Mouse (Mus musculus) midbrain, embryonic 14.5 days (tissue): Measurements from ENCODE around the gene Map1a. TPM values are rescaled to one million over a fixed set of nuclear protein-coding genes. Genes with fewer than 3 reads are reported as not detected.

Experiments
- ATAC-seq: fragments of 200-750 bp; cut with Nextera tagmentation; 2 replicates; pipeline ENCODE4 v1.8.0; 2017; ENCODE audit warnings: moderate number of reproducible peaks, moderate library complexity; ENCODE audit not compliant: low FRiP score, low TSS enrichment
- DNase-seq: peaks from one replicate; pipeline ENCODE4 v3.0.0-alpha.2; 2015
- H3K27ac ChIP-seq: fragments of 300-500 bp; sonication (generic); replicated peaks from 2 replicates; pipeline ENCODE4 v1.5.1; 2014; ENCODE audit warnings: mild to moderate bottlenecking, low read depth, low read length, moderate library complexity
- H3K27me3 ChIP-seq: fragments of 300-500 bp; sonication (generic); 2 replicates; pipeline ENCODE4 v1.6.1; 2014; ENCODE audit warnings: low read length, control low read depth, mixed read lengths; ENCODE audit not compliant: control insufficient read depth, insufficient read depth
- H3K36me3 ChIP-seq: fragments of 300-500 bp; sonication (generic); 2 replicates; pipeline ENCODE4 v1.6.1; 2014; ENCODE audit warnings: low read length, control low read depth; ENCODE audit not compliant: control insufficient read depth, insufficient read depth
- H3K4me1 ChIP-seq: fragments of 300-500 bp; sonication (generic); 2 replicates; pipeline ENCODE4 v1.6.1; 2014; ENCODE audit warnings: mild to moderate bottlenecking, antibody characterized with exemption, low read length, control low read depth; ENCODE audit not compliant: control insufficient read depth, insufficient read depth
- H3K4me2 ChIP-seq: fragments of 300-500 bp; sonication (generic); 2 replicates; pipeline ENCODE4 v1.6.1; 2014; ENCODE audit warnings: mild to moderate bottlenecking, low read length, moderate library complexity
- H3K4me3 ChIP-seq: fragments of 300-500 bp; sonication (generic); replicated peaks from 2 replicates; pipeline ENCODE4 v1.5.1; 2014; ENCODE audit warnings: low read depth, low read length
- H3K9ac ChIP-seq: fragments of 300-500 bp; sonication (generic); replicated peaks from 2 replicates; pipeline ENCODE4 v1.6.1; 2014; ENCODE audit warnings: mild to moderate bottlenecking, low read length, moderate library complexity
- H3K9me3 ChIP-seq: fragments of 300-500 bp; sonication (generic); 2 replicates; pipeline ENCODE4 v1.6.1; 2016; ENCODE audit warnings: low read length, control low read depth, mixed read lengths; ENCODE audit not compliant: control insufficient read depth
- WGBS: fragments of 180-500 bp; shearing (Covaris S2); extraction: QIAGEN DNeasy Blood & Tissue Kit; methylation state at CpG from one replicate; pipeline ENCODE4 v1.1.7; 2014; 5-methylcytosine and 5-hydroxymethylcytosine counted together
- polyA plus RNA-seq: library from polyadenylated mRNA; unstranded; fragments of >200 nt; fragmentation: Nextera tagmentation; extraction: Ambion mirVana; gene quantifications from 2 replicates; pipeline ENCODE4 v1.2.1, GENCODE M21; 2014

Map1a gene
- polyA plus RNA-seq, 1 experiment from 2014 or later = 25.7 TPM

DNA sequence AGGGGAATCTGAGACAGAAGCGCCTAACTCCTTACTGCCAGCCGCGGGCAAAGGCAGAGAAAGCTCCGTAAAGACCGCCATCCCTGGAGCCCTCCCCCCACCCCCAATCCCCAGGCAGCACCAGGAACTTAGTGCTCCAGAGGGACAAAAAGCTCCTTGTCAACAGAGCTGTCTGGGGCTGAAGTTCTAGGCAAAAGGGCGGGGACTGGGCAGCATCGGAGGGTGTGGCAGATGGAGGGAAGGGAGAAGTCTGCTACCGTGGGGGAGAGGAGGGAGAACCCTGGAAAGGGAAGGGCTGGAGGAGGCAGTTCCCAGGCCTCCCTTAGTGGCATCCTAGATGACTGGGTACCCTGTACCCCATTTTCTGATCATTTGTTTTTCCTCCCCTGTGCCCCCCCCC lies 8.7 kb downstream of the Map1a start:
- peaks cover 34% of the 10 kb centered on the region for H3K4me1 ChIP-seq
- no peak overlapping the region for H3K4me3 ChIP-seq
- DNase-seq = no peak
- ATAC-seq = no peak
- H3K9ac ChIP-seq = no peak overlapping the region
- peaks cover 42% of the 10 kb centered on the region for H3K36me3 ChIP-seq
- no peak overlapping the region for H3K27ac ChIP-seq
- 3% methylated on average over 8 of the region's 8 CpGs for WGBS
- H3K4me2 ChIP-seq = peak overlapping the region; percentile 89
- H3K9me3 ChIP-seq = no peaks in the 10 kb centered on the region
- no peaks in the 10 kb centered on the region for H3K27me3 ChIP-seq

DNA sequence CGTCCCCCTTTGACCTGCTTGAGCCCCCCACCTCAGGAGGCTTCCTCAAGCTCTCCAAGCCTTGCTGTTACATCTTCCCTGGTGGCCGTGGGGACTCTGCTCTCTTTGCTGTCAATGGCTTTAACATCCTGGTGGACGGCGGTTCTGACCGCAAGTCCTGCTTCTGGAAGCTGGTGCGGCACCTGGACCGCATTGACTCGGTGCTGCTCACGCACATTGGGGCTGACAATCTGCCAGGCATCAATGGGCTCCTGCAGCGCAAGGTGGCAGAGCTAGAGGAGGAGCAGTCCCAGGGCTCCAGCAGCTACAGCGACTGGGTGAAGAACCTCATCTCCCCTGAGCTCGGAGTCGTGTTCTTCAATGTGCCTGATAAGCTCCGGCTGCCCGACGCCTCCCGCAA lies 10.1 kb downstream of the Map1a start:
- Histone ChIP-seq H3K9ac (no peak overlapping the region), H3K4me2 (no peak overlapping the region), H3K9me3 (no peaks in the 10 kb centered on the region), H3K4me3 (no peak overlapping the region), H3K27me3 (no peaks in the 10 kb centered on the region), H3K36me3 (peaks cover 56% of the 10 kb centered on the region), H3K27ac (no peak overlapping the region), H3K4me1 (peaks cover 26% of the 10 kb centered on the region)
- WGBS = 93% methylated on average over 17 of the region's 17 CpGs
- DNase-seq (no peak), ATAC-seq (no peak)

DNA sequence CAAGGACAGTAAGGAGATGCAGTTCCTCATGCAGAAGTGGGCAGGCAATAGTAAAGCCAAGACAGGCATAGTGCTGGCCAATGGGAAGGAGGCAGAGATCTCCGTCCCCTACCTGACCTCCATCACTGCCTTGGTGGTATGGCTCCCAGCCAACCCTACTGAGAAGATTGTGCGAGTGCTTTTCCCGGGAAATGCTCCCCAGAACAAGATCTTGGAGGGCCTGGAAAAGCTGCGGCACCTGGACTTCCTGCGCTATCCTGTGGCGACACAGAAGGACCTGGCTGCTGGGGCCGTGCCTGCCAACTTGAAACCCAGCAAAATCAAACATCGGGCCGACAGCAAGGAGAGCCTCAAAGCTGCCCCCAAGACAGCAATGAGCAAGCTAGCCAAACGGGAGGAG lies 10.6 kb downstream of the Map1a start:
- ATAC-seq = no peak
- no peak overlapping the region for H3K4me3 ChIP-seq
- H3K4me1 ChIP-seq = peaks cover 21% of the 10 kb centered on the region
- no peaks in the 10 kb centered on the region for H3K9me3 ChIP-seq
- H3K27ac ChIP-seq = no peak overlapping the region
- H3K9ac ChIP-seq = no peak overlapping the region
- WGBS = 91% methylated on average over 10 of the region's 10 CpGs
- H3K27me3 ChIP-seq = no peaks in the 10 kb centered on the region
- H3K4me2 ChIP-seq = no peak overlapping the region
- peaks cover 61% of the 10 kb centered on the region for H3K36me3 ChIP-seq
- DNase-seq = no peak

DNA sequence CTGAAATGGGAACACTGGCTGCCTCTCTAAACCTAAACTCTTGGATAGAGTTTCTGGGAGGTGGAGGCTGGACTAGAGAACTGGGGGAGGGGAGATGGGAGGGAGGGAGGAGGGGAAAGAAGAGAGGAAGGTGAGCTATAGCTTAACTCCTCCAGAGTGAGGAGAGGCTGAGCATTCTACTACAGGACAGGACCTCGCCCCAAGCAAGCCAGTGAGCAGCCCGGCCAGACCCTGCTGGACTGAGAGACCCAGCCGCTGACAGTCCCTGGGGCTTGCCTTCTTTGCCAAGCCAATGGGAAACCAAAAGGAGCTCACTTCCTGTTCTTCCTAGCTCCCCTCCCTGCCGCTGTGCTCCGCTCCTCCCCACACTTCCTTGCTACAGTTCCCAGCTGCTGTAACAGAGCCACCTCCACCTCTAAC lies 19.6 kb downstream of the Map1a start:
- Histone ChIP-seq H3K27ac (no peak overlapping the region), H3K36me3 (peaks cover 62% of the 10 kb centered on the region), H3K9me3 (no peaks in the 10 kb centered on the region), H3K27me3 (no peaks in the 10 kb centered on the region), H3K4me1 (no peaks in the 10 kb centered on the region), H3K4me3 (no peak overlapping the region), H3K4me2 (no peak overlapping the region), H3K9ac (no peak overlapping the region)
- 54% methylated on average over 5 of the region's 5 CpGs for WGBS
- ATAC-seq (no peak), DNase-seq (no peak)

DNA sequence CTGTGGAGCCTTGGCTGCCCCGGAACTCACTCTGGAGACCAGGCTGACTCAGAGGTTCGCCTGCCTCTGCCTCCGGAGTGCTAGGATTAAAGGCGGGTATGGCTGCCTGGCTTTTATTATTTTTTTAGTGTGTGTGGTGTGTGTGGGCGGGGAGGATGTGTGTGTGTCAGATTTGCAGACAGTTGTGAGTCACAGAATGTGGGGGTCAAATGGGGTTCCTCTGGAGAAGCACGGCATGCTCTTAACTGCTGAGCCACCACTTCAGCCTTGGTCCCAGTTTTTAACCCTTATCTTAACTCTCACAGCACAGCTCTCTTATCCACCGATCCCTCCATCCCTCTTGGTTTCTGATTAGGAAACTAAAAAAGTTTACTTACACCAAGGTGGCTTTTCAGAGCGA lies 26.9 kb downstream of the Map1a start:
- Histone ChIP-seq H3K36me3 (peaks cover 29% of the 10 kb centered on the region), H3K4me1 (no peaks in the 10 kb centered on the region), H3K4me3 (no peak overlapping the region), H3K27me3 (no peaks in the 10 kb centered on the region), H3K4me2 (no peak overlapping the region), H3K9ac (no peak overlapping the region), H3K9me3 (no peaks in the 10 kb centered on the region), H3K27ac (no peak overlapping the region)
- 85% methylated on average over 8 of the region's 8 CpGs for WGBS
- ATAC-seq (no peak), DNase-seq (no peak)

DNA sequence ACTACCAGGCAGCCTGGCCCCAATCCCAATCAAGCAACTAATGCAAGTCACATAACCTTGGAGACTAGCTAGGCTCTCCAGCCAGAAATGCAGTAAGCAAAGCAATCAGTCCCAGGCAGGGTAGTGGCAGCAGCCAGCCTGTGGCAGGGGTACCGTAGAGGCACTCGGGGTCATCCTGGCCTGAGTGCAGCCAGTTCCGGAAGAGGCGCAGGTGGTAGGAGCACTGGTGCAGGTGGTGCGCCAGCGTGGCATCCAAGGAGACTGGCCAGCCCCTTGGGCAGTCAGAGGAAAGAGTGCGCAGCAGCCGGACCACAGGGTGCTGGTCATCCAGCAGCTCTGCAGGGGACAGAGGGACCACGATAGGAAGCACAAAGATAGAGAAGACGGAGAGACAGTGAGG lies 33.6 kb downstream of the Map1a start:
- H3K27ac ChIP-seq = no peak overlapping the region
- WGBS = 94% methylated on average over 10 of the region's 10 CpGs
- no peaks in the 10 kb centered on the region for H3K27me3 ChIP-seq
- ATAC-seq = no peak
- DNase-seq = no peak
- no peak overlapping the region for H3K4me3 ChIP-seq
- H3K4me2 ChIP-seq = no peak overlapping the region
- no peaks in the 10 kb centered on the region for H3K4me1 ChIP-seq
- no peak overlapping the region for H3K9ac ChIP-seq
- peaks cover 12% of the 10 kb centered on the region; the same call in 1 of the 2 replicates for H3K36me3 ChIP-seq
- no peaks in the 10 kb centered on the region for H3K9me3 ChIP-seq

DNA sequence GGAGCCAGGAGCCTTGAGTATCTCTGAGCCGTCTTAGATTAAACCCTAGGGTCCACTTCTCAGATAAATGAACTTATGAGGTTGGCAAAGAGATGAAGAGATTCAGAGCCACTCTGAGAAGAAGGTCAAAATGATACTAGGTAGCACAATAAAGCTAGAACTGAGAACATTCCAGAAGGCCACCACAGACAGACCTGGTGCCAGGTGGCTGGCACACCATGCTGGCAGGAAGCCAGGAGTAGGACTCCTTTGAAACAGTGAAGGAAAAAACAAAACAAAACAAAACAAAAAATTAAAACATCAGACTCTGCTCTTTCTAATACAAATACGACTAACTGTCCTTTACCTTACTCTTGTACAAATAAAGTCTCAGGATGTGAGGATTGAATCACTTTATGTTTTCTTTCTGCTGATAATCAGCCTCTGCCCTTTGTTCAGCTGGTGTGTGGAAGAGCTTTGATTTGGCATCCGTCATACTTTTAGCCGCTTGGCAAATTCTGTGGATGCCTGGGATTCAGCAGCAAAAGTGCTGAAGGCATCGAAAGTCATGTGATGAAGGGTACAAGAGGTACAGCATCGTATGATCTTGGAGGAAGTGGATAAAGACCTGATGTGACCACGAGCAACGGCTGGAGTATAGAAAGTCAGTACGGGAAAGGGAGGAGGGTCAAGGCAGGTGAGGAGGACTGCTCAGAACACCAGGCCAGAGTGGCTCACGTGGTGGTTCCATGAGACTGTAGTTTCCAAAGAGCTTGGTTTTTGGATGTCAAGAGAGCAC lies 34.5 kb downstream of the Map1a start:
- H3K4me3 ChIP-seq = no peak overlapping the region
- no peaks in the 10 kb centered on the region for H3K27me3 ChIP-seq
- ATAC-seq (no peak), DNase-seq (no peak)
- no peak overlapping the region for H3K4me2 ChIP-seq
- peaks cover 13% of the 10 kb centered on the region; the same call in 1 of the 2 replicates for H3K36me3 ChIP-seq
- no peak overlapping the region for H3K27ac ChIP-seq
- H3K9me3 ChIP-seq = no peaks in the 10 kb centered on the region
- no peaks in the 10 kb centered on the region for H3K4me1 ChIP-seq
- WGBS = 93% methylated on average over 10 of the region's 10 CpGs
- H3K9ac ChIP-seq = no peak overlapping the region

DNA sequence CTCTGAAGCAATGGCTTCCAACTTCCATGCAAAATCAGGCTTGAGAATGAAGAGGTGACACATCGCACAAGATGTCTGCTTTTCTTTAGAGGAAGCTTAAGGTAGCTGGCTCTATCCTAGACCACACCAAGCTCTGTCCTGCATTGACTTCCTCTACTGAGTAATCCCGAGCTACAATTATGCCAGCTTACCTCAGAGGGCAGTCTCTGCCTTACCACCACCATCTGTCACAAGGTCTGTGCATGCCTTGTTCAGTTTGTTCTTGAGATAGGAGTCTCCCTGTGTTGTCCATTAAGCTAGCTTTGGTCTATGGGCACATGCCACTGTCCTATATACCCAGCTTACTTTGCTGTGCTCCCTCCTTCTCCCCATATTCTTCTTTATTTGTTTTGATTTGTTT lies 40.1 kb downstream of the Map1a start:
- peaks cover 28% of the 10 kb centered on the region for H3K36me3 ChIP-seq

DNA sequence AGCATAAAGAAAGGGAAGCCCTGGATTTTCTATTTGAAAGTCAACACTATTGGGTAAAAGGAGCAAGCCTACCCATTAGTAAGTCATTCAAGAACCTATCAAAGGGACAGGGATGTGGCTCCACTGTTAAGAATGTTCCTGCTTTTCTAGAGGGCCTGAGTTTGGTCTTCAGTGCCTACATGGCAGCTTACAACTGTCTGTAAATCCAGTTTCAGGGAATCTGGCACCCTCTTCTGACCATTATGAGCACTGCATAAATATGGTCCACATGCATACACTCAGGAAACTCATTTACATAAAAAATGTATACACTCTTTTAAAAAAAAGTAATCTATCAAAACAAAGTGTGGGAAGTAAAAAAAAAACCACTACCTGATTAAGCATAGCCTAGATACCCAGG lies 49.7 kb downstream of the Map1a start:
- no peaks in the 10 kb centered on the region for H3K9me3 ChIP-seq
- no peaks in the 10 kb centered on the region for H3K4me1 ChIP-seq
- no peak overlapping the region for H3K4me2 ChIP-seq
- no peak overlapping the region for H3K4me3 ChIP-seq
- ATAC-seq = no peak
- H3K27ac ChIP-seq = no peak overlapping the region
- no peaks in the 10 kb centered on the region for H3K27me3 ChIP-seq
- no peak for DNase-seq
- H3K36me3 ChIP-seq = peaks cover 36% of the 10 kb centered on the region
- H3K9ac ChIP-seq = no peak overlapping the region

More for the DNA sequence above, 40.1 kb downstream of the Map1a start:
- H3K9ac ChIP-seq = no peak overlapping the region
- WGBS = 90% methylated on average over 2 of the region's 2 CpGs
- no peak overlapping the region for H3K27ac ChIP-seq
- no peak for DNase-seq
- H3K9me3 ChIP-seq = no peaks in the 10 kb centered on the region
- H3K4me3 ChIP-seq = no peak overlapping the region
- H3K4me2 ChIP-seq = no peak overlapping the region
- H3K27me3 ChIP-seq = no peaks in the 10 kb centered on the region
- no peak for ATAC-seq
- H3K4me1 ChIP-seq = no peaks in the 10 kb centered on the region
